Mouse (Mus musculus) liver, postnatal 0 days (tissue): ENCODE measurements around the gene Ptpn13.

Source experiments
- CTCF ChIP-seq: sonication (generic); IDR thresholded peaks from 2 replicates; pipeline ENCODE4 v1.5.1; 2016; ENCODE audit warnings: antibody characterized with exemption, low read depth
- EP300 ChIP-seq: IDR thresholded peaks from 2 replicates; pipeline ENCODE4 v1.6.1; 2016; ENCODE audit warnings: antibody characterized with exemption, low read depth, mild to moderate bottlenecking

- TF ChIP-seq CTCF (no peak), EP300 (no peak)
Measured at GRCm38 (mm10) chr5:103445383-103445782, 20.4 kb downstream of the Ptpn13 start.
